Mouse (Mus musculus): ENCODE data around the gene Fut2.
A peak's percentile ranks its signal among the peaks of the same experiment; 100 is the strongest.

Gene Fut2

DNA sequence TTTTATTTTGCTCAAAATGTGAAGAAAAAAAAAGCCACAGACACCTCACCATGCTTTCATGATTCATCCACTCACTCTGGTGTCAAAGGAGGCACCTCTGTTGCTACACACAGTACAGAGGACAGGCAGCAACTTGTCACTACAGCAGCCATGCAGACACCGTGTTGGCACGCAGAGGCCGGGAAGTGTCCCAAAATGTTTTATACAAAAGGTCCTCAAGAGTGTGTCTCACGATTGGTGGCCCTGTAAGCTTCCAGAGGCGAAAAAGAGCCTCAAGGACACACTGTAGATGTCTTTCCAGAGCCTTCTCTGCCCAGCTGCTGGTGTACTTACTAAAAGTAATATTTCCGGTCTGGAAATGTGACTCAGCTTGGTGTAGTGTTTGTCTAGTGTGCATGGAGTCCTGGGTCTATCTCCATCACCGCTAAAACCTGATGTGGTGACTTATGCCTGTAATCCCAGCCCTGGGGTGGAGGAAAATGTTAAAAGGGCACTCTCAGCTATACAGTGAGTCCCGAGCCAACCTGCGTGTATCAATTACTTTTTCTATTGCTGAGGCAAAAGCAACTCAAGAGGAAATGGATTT, 60.4 kb downstream of the Fut2 start:
- no peak for DNase-seq (ENCODE audit: low read depth, low spot score)

GRCm38 (mm10) chr7:45598960-45599879, 67.0 kb downstream of the Fut2 start:
- DNase-seq (ENCODE audit: low read depth, low spot score) = peak; percentile 49

Data from WW6 (cell line).